Mouse (Mus musculus): Measurements from ENCODE around the gene Zfp42. TPM values are rescaled to one million over a fixed set of nuclear protein-coding genes. Genes with fewer than 3 reads are reported as not detected.

Zfp42 gene
- polyA plus RNA-seq, 1 experiment, result not detected

GRCm38 (mm10) chr8:43308213-43308612, 1.4 kb upstream of the Zfp42 start:
- Histone ChIP-seq H3K36me3 (ENCODE audit: control insufficient read depth) (no peaks in the 10 kb centered on the region), H3K9me3 (ENCODE audit: control insufficient read depth, low read length) (peaks cover 7% of the 10 kb centered on the region), H3K27me3 (ENCODE audit: control insufficient read depth) (no peaks in the 10 kb centered on the region), H3K4me1 (ENCODE audit: control insufficient read depth) (no peaks in the 10 kb centered on the region), H3K4me3 (replicated peaks) (no peak overlapping the region)
- TF ChIP-seq GATA1 (IDR thresholded peaks at IDR 0.05; ENCODE audit: low read length), result no peak
- no peak for TF ChIP-seq TAL1 (IDR thresholded peaks at IDR 0.05; ENCODE audit: low read length)

- Histone ChIP-seq H3K4me1 (ENCODE audit: control insufficient read depth) (no peaks in the 10 kb centered on the region), H3K27me3 (ENCODE audit: control insufficient read depth) (no peaks in the 10 kb centered on the region), H3K36me3 (ENCODE audit: control insufficient read depth) (no peaks in the 10 kb centered on the region), H3K4me3 (replicated peaks) (no peak overlapping the region), H3K9me3 (ENCODE audit: control insufficient read depth, low read length) (peaks cover 7% of the 10 kb centered on the region)
- TF ChIP-seq GATA1 (IDR thresholded peaks at IDR 0.05; ENCODE audit: low read length) (no peak), TAL1 (IDR thresholded peaks at IDR 0.05; ENCODE audit: low read length) (no peak)
These were observed 1.1 kb downstream of the Zfp42 start for GRCm38 (mm10) chr8:43305676-43306075.

GRCm38 (mm10) chr8:43299796-43300195, 7.0 kb downstream of the Zfp42 start:
- TF ChIP-seq GATA1 (IDR thresholded peaks at IDR 0.05; ENCODE audit: low read length), result no peak
- TF ChIP-seq TAL1 (IDR thresholded peaks at IDR 0.05; ENCODE audit: low read length), result no peak
- Histone ChIP-seq H3K9me3 (ENCODE audit: control insufficient read depth, low read length) (peaks cover 11% of the 10 kb centered on the region), H3K4me1 (ENCODE audit: control insufficient read depth) (no peaks in the 10 kb centered on the region), H3K27me3 (ENCODE audit: control insufficient read depth) (no peaks in the 10 kb centered on the region), H3K4me3 (replicated peaks) (no peak overlapping the region), H3K36me3 (ENCODE audit: control insufficient read depth) (no peaks in the 10 kb centered on the region)

GRCm38 (mm10) chr8:43295826-43296225, 11.0 kb downstream of the Zfp42 start:
- no peak for TF ChIP-seq GATA1 (IDR thresholded peaks at IDR 0.05; ENCODE audit: low read length)
- TF ChIP-seq TAL1 (IDR thresholded peaks at IDR 0.05; ENCODE audit: low read length), result no peak
- H3K36me3 ChIP-seq (ENCODE audit: control insufficient read depth), result no peaks in the 10 kb centered on the region
- H3K4me3 ChIP-seq (replicated peaks), result no peak overlapping the region
- H3K27me3 ChIP-seq (ENCODE audit: control insufficient read depth), result no peaks in the 10 kb centered on the region
- no peaks in the 10 kb centered on the region for H3K4me1 ChIP-seq (ENCODE audit: control insufficient read depth)
- H3K9me3 ChIP-seq (ENCODE audit: control insufficient read depth, low read length), result peaks cover 11% of the 10 kb centered on the region

- H3K4me3 ChIP-seq (replicated peaks), result no peak overlapping the region
- H3K9me3 ChIP-seq (ENCODE audit: control insufficient read depth, low read length), result peaks cover 7% of the 10 kb centered on the region
- TF ChIP-seq TAL1 (IDR thresholded peaks at IDR 0.05; ENCODE audit: low read length) (no peak), GATA1 (IDR thresholded peaks at IDR 0.05; ENCODE audit: low read length) (no peak)
- no peaks in the 10 kb centered on the region for H3K4me1 ChIP-seq (ENCODE audit: control insufficient read depth)
- H3K36me3 ChIP-seq (ENCODE audit: control insufficient read depth), result no peaks in the 10 kb centered on the region
- no peaks in the 10 kb centered on the region for H3K27me3 ChIP-seq (ENCODE audit: control insufficient read depth)
These were observed 12.6 kb downstream of the Zfp42 start for GRCm38 (mm10) chr8:43294191-43294590.

- Histone ChIP-seq H3K4me1 (ENCODE audit: control insufficient read depth) (no peaks in the 10 kb centered on the region), H3K9me3 (ENCODE audit: control insufficient read depth, low read length) (peaks cover under 1% of the 10 kb centered on the region), H3K27me3 (ENCODE audit: control insufficient read depth) (no peaks in the 10 kb centered on the region), H3K4me3 (replicated peaks) (no peak overlapping the region), H3K36me3 (ENCODE audit: control insufficient read depth) (no peaks in the 10 kb centered on the region)
- no peak for TF ChIP-seq TAL1 (IDR thresholded peaks at IDR 0.05; ENCODE audit: low read length)
- TF ChIP-seq GATA1 (IDR thresholded peaks at IDR 0.05; ENCODE audit: low read length), result no peak
These were observed 16.2 kb downstream of the Zfp42 start for GRCm38 (mm10) chr8:43290424-43291111.

- TF ChIP-seq TAL1 (IDR thresholded peaks at IDR 0.05; ENCODE audit: low read length) (no peak), GATA1 (IDR thresholded peaks at IDR 0.05; ENCODE audit: low read length) (no peak)
- Histone ChIP-seq H3K36me3 (ENCODE audit: control insufficient read depth) (no peaks in the 10 kb centered on the region), H3K4me3 (replicated peaks) (no peak overlapping the region), H3K4me1 (ENCODE audit: control insufficient read depth) (no peaks in the 10 kb centered on the region), H3K9me3 (ENCODE audit: control insufficient read depth, low read length) (no peaks in the 10 kb centered on the region), H3K27me3 (ENCODE audit: control insufficient read depth) (no peaks in the 10 kb centered on the region)
These were observed 17.0 kb downstream of the Zfp42 start for GRCm38 (mm10) chr8:43289781-43290180.

- TF ChIP-seq GATA1 (IDR thresholded peaks at IDR 0.05; ENCODE audit: low read length) (no peak), TAL1 (IDR thresholded peaks at IDR 0.05; ENCODE audit: low read length) (no peak)
- Histone ChIP-seq H3K4me1 (ENCODE audit: control insufficient read depth) (no peaks in the 10 kb centered on the region), H3K27me3 (ENCODE audit: control insufficient read depth) (no peaks in the 10 kb centered on the region), H3K9me3 (ENCODE audit: control insufficient read depth, low read length) (no peaks in the 10 kb centered on the region), H3K4me3 (replicated peaks) (no peak overlapping the region), H3K36me3 (ENCODE audit: control insufficient read depth) (no peaks in the 10 kb centered on the region)
These were observed 17.9 kb downstream of the Zfp42 start for GRCm38 (mm10) chr8:43288840-43289239.

GRCm38 (mm10) chr8:43287456-43287855, 19.3 kb downstream of the Zfp42 start:
- no peaks in the 10 kb centered on the region for H3K27me3 ChIP-seq (ENCODE audit: control insufficient read depth)
- H3K9me3 ChIP-seq (ENCODE audit: control insufficient read depth, low read length), result 0 out of 2 replicates have a peak, but pooled peaks cover 2% of the 10 kb centered on the region
- H3K4me3 ChIP-seq (replicated peaks), result no peak overlapping the region
- TF ChIP-seq TAL1 (IDR thresholded peaks at IDR 0.05; ENCODE audit: low read length) (no peak), GATA1 (IDR thresholded peaks at IDR 0.05; ENCODE audit: low read length) (no peak)
- H3K36me3 ChIP-seq (ENCODE audit: control insufficient read depth), result no peaks in the 10 kb centered on the region
- no peaks in the 10 kb centered on the region for H3K4me1 ChIP-seq (ENCODE audit: control insufficient read depth)

GRCm38 (mm10) chr8:43283231-43283630, 23.5 kb downstream of the Zfp42 start:
- Histone ChIP-seq H3K36me3 (ENCODE audit: control insufficient read depth) (no peaks in the 10 kb centered on the region), H3K9me3 (ENCODE audit: control insufficient read depth, low read length) (0 out of 2 replicates have a peak, but pooled peaks cover 2% of the 10 kb centered on the region), H3K27me3 (ENCODE audit: control insufficient read depth) (no peaks in the 10 kb centered on the region), H3K4me3 (replicated peaks) (no peak overlapping the region), H3K4me1 (ENCODE audit: control insufficient read depth) (no peaks in the 10 kb centered on the region)
- no peak for TF ChIP-seq GATA1 (IDR thresholded peaks at IDR 0.05; ENCODE audit: low read length)
